Mouse (Mus musculus) lung, embryonic 15.5 days (tissue): ENCODE measurements around the gene Arhgdib. TPM values are rescaled to one million over a fixed set of nuclear protein-coding genes. Genes with fewer than 3 reads are reported as not detected.
"Not testable (repeated sequence)": the region's sequence is repeated elsewhere in the genome, so short reads cannot be mapped to it uniquely, and the experiment has no call there.

Source experiments
- ATAC-seq: fragments of 200-750 bp; cut with Nextera tagmentation; 2 replicates; pipeline ENCODE4 v1.8.0; 2017; ENCODE audit warnings: moderate number of reproducible peaks, borderline replicate concordance; ENCODE audit not compliant: low FRiP score, low TSS enrichment; ENCODE audit errors: extremely low read depth
- H3K27ac ChIP-seq: fragments of 300-500 bp; sonication (generic); 2 replicates; pipeline ENCODE4 v1.5.1; 2015; ENCODE audit warnings: moderate library complexity, mild to moderate bottlenecking, inconsistent platforms
- H3K27me3 ChIP-seq: fragments of 300-500 bp; sonication (generic); 2 replicates; pipeline ENCODE4 v1.6.1; 2015; ENCODE audit warnings: inconsistent platforms
- H3K36me3 ChIP-seq: fragments of 300-500 bp; sonication (generic); 2 replicates; pipeline ENCODE4 v1.6.1; 2015; ENCODE audit warnings: inconsistent platforms
- H3K4me1 ChIP-seq: fragments of 300-500 bp; sonication (generic); 2 replicates; pipeline ENCODE4 v1.6.1; 2015; ENCODE audit warnings: inconsistent platforms
- H3K4me2 ChIP-seq: fragments of 300-500 bp; sonication (generic); 2 replicates; pipeline ENCODE4 v1.6.1; 2015; ENCODE audit warnings: inconsistent platforms, mild to moderate bottlenecking, moderate library complexity
- H3K4me3 ChIP-seq: fragments of 300-500 bp; sonication (generic); 2 replicates; pipeline ENCODE4 v1.5.1; 2015; ENCODE audit warnings: mild to moderate bottlenecking, inconsistent platforms
- H3K9ac ChIP-seq: fragments of 300-500 bp; sonication (generic); 2 replicates; pipeline ENCODE4 v1.6.1; 2015; ENCODE audit warnings: inconsistent platforms
- H3K9me3 ChIP-seq: fragments of 300-500 bp; sonication (generic); 2 replicates; pipeline ENCODE4 v1.6.1; 2016; ENCODE audit warnings: inconsistent platforms
- WGBS: fragments of 180-500 bp; shearing (Covaris S2); methylation state at CpG from one replicate; pipeline ENCODE4 v1.1.7; 2015; 5-methylcytosine and 5-hydroxymethylcytosine counted together
- polyA plus RNA-seq: library from polyadenylated mRNA; unstranded; fragments of >200 nt; fragmentation: Nextera tagmentation; extraction: Ambion mirVana; gene quantifications from 2 replicates; pipeline ENCODE4 v1.2.1, GENCODE M21; 2015

The Arhgdib gene
- polyA plus RNA-seq: 69.8 and 82.9 TPM in 2 replicates

DNA sequence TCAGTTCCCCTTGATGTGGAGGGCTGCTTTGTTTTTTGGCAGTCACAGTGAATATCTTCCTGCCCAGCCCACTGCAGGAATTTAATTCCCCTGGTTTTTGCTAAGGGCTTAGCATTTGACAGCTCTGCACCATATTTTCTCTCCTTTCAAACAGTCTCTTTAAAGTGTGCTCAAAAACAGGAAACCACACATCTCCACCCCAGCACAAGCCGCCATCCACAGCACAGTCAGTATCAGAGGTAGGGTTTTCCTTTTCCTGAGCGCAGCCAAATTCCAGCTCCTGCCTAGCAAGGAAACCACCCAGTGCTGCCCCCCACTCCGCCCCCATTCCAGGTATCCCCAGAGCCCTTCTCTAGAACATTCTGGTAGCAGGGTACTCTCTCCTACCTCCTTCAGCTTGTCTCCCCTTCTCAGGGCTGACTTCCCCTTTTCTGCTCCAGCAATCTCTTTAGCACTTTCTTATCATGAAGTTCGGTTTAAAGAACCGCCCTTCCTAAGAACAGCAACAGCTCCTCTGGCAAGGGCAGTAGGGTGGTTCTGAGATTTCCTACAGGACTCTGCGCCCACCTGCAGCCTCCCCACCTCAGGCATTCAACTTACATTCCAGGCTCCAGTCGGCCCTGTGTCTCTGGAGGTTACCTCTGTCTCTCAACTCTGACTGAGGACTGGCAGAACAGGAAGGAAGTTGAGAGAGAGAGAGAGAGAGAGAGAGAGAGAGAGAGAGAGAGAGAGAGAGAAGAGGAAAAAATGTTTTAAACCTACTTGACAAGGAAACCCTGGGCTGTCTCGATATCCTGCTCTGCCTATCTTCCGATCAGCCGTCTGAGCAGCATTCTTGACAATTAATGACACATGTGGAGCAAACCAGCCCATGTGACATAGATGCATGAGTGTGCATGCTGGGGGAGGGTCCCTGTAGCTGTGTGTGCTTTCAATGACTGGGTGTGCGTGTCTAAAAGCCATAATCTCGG is at the start of gene Arhgdib:
Arhgdib (minus strand) TSS at position 849 of the 971 bp plus-strand sequence.
- Histone ChIP-seq H3K4me2 (peak within 1 kb of the TSS; percentile 21), H3K4me3 (peak within 1 kb of the TSS; percentile 8; the same call in 1 of the 2 replicates), H3K9me3 (no peaks in the 10 kb centered on the region), H3K27me3 (no peaks in the 10 kb centered on the region), H3K36me3 (no peaks in the 10 kb centered on the region), H3K4me1 (peaks cover 29% of the 10 kb centered on the region), H3K9ac (no peak within 1 kb of the TSS), H3K27ac (peak within 1 kb of the TSS; percentile 86)
- peak; percentile 60; the same call in 1 of the 2 replicates for ATAC-seq
- 15% methylated on average over 12 of the region's 12 CpGs for WGBS

- Histone ChIP-seq H3K4me3 (no peak overlapping the region), H3K9me3 (no peaks in the 10 kb centered on the region), H3K36me3 (no peaks in the 10 kb centered on the region), H3K27ac (no peak overlapping the region), H3K9ac (no peak overlapping the region), H3K27me3 (no peaks in the 10 kb centered on the region), H3K4me1 (peaks cover 7% of the 10 kb centered on the region; the same call in 1 of the 2 replicates), H3K4me2 (no peak overlapping the region; the same call in 1 of the 2 replicates)
- WGBS: 26% methylated on average over 8 of the region's 8 CpGs
- no peak for ATAC-seq
Observed at GRCm38 (mm10) chr6:136990557-136990956, 48.9 kb upstream of the Arhgdib start.

- ATAC-seq: peak; percentile 24; the same call in 1 of the 2 replicates
- WGBS: 30% methylated on average over 11 of the region's 11 CpGs
- H3K27ac ChIP-seq: no peak overlapping the region
- no peaks in the 10 kb centered on the region for H3K36me3 ChIP-seq
- H3K9ac ChIP-seq: no peak overlapping the region
- no peaks in the 10 kb centered on the region for H3K9me3 ChIP-seq
- peaks cover 7% of the 10 kb centered on the region; the same call in 1 of the 2 replicates for H3K4me1 ChIP-seq
- no peaks in the 10 kb centered on the region for H3K27me3 ChIP-seq
- 0 out of 2 replicates have a peak overlapping the region, but pooled peaks have one; percentile 4 for H3K4me3 ChIP-seq
- H3K4me2 ChIP-seq: peak overlapping the region; percentile 40
Observed at GRCm38 (mm10) chr6:136989824-136990497, 48.3 kb upstream of the Arhgdib start.

DNA sequence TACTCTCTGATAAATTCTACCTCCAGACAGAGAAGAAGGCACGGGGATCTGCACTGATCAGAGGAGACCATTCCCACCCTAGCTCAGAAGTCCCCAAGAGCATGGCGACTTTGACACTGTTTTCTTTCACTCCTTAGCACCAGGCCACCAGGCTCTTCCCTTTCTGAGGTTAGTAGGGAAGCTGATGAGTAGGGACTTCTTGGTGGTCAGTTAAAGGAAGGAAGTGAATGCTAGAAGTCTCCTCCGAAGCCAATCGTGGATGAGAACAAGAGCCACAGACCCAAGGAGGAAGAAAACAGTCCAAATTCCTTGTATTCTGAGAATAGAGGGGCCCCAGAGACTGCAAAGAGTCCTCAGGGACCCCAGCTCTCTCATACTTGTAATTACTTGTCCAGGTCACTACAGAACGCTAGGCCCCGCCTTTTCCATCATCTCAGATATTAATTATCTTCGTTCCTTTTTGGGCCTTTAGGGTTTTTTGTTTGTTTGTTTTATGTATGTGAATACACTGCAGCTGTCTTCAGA is 46.9 kb upstream of the Arhgdib start:
- H3K27ac ChIP-seq: no peak overlapping the region
- no peaks in the 10 kb centered on the region for H3K36me3 ChIP-seq
- no peak overlapping the region for H3K4me3 ChIP-seq
- H3K9me3 ChIP-seq: no peaks in the 10 kb centered on the region
- no peak for ATAC-seq
- H3K4me2 ChIP-seq: no peak overlapping the region
- no peak overlapping the region for H3K9ac ChIP-seq
- 79% methylated on average over 7 of the region's 7 CpGs for WGBS
- no peaks in the 10 kb centered on the region for H3K27me3 ChIP-seq
- H3K4me1 ChIP-seq: peaks cover 7% of the 10 kb centered on the region; the same call in 1 of the 2 replicates

GRCm38 (mm10) chr6:136986718-136987117 is 45.0 kb upstream of the Arhgdib start:
- ATAC-seq: no peak

DNA sequence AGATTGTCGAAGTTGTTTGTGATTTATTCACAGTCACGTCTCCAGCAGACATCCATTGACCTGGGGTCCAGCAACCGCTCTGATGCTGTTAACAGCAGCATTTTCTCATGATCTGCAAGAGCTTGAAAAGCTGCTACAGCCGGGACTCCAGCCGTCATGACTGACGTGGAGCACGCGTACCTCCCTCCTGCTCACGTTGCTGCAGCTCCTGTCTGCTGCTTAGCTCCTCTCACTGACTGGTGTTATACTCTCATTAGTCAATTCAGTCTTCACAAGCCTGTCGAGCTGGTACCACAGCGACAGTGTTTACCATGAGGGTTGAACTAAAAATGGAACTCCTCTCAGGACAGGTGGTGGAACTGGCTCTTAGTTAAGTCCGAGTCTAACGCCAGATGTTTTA is 44.3 kb upstream of the Arhgdib start:
- WGBS: 19% methylated on average over 13 of the region's 13 CpGs
- H3K4me2 ChIP-seq: peak overlapping the region; percentile 5; the same call in 1 of the 2 replicates
- no peak overlapping the region for H3K27ac ChIP-seq
- H3K9ac ChIP-seq: no peak overlapping the region
- peaks cover 7% of the 10 kb centered on the region; the same call in 1 of the 2 replicates for H3K4me1 ChIP-seq
- H3K4me3 ChIP-seq: no peak overlapping the region
- no peaks in the 10 kb centered on the region for H3K27me3 ChIP-seq
- ATAC-seq: no peak
- H3K9me3 ChIP-seq: no peaks in the 10 kb centered on the region
- no peaks in the 10 kb centered on the region for H3K36me3 ChIP-seq

More at GRCm38 (mm10) chr6:136986718-136987117, 45.0 kb upstream of the Arhgdib start:
- WGBS: 46% methylated on average over 11 of the region's 11 CpGs
- Histone ChIP-seq H3K4me1 (peaks cover 7% of the 10 kb centered on the region; the same call in 1 of the 2 replicates), H3K27ac (no peak overlapping the region), H3K9ac (no peak overlapping the region), H3K36me3 (no peaks in the 10 kb centered on the region), H3K4me2 (no peak overlapping the region), H3K4me3 (no peak overlapping the region), H3K9me3 (no peaks in the 10 kb centered on the region), H3K27me3 (no peaks in the 10 kb centered on the region)

DNA sequence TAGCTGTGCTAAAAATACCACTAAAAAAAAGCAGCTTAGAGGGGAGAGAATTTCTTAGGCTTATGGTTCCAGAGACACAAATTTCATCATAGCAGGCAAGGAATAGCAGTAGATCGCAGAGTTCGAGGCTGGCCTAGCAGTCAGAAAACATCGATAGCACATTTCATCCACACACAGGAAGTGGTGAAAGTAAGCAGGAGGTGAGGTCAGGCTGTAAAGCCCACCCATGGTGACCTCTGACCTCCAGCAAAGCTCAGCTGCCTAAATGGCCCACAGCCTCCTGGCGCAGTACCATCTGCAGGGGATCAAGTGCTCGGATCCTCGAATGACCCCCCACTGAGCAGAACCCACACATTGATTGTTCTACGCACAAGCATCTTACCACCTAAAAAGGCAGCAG is 41.5 kb upstream of the Arhgdib start:
- Histone ChIP-seq H3K4me2 (no peak overlapping the region), H3K4me1 (peaks cover 6% of the 10 kb centered on the region), H3K9ac (no peak overlapping the region), H3K27ac (no peak overlapping the region), H3K27me3 (no peaks in the 10 kb centered on the region), H3K9me3 (no peaks in the 10 kb centered on the region), H3K36me3 (no peaks in the 10 kb centered on the region), H3K4me3 (no peak overlapping the region)
- WGBS: 64% methylated on average over 7 of the region's 7 CpGs
- no peak for ATAC-seq

GRCm38 (mm10) chr6:136982581-136982980 is 40.9 kb upstream of the Arhgdib start:
- Histone ChIP-seq H3K4me1 (peaks cover 6% of the 10 kb centered on the region), H3K9ac (no peak overlapping the region), H3K4me2 (no peak overlapping the region), H3K4me3 (no peak overlapping the region), H3K9me3 (no peaks in the 10 kb centered on the region), H3K27me3 (no peaks in the 10 kb centered on the region), H3K27ac (no peak overlapping the region), H3K36me3 (no peaks in the 10 kb centered on the region)
- 68% methylated on average over 6 of the region's 6 CpGs for WGBS
- no peak for ATAC-seq

GRCm38 (mm10) chr6:136980331-136980746 is 38.6 kb upstream of the Arhgdib start:
- peak overlapping the region; percentile 63 for H3K27ac ChIP-seq
- H3K4me3 ChIP-seq: no peak overlapping the region
- peak overlapping the region; percentile 36; the same call in 1 of the 2 replicates for H3K4me2 ChIP-seq
- no peaks in the 10 kb centered on the region for H3K9me3 ChIP-seq
- WGBS: 15% methylated on average over 3 of the region's 3 CpGs
- no peak overlapping the region for H3K9ac ChIP-seq
- peaks cover 6% of the 10 kb centered on the region for H3K4me1 ChIP-seq
- no peaks in the 10 kb centered on the region for H3K27me3 ChIP-seq
- peak; percentile 75 for ATAC-seq
- H3K36me3 ChIP-seq: no peaks in the 10 kb centered on the region

GRCm38 (mm10) chr6:136979274-136980082 is 37.8 kb upstream of the Arhgdib start:
- no peak for ATAC-seq
- peak overlapping the region; percentile 63 for H3K27ac ChIP-seq
- WGBS: 74% methylated on average over 23 of the region's 23 CpGs

GRCm38 (mm10) chr6:136968877-136969276 is 27.2 kb upstream of the Arhgdib start:
- not testable (repeated sequence) for H3K27me3 ChIP-seq, H3K4me1 ChIP-seq, H3K9ac ChIP-seq, H3K4me2 ChIP-seq, H3K4me3 ChIP-seq, H3K9me3 ChIP-seq, H3K36me3 ChIP-seq
- H3K27ac ChIP-seq: peak overlapping the region; percentile 42; the same call in 1 of the 2 replicates
- WGBS: 17% methylated on average over 4 of the region's 4 CpGs
- 0 out of 2 replicates have a peak, but pooled peaks have one; percentile 62 for ATAC-seq

More at GRCm38 (mm10) chr6:136979274-136980082, 37.8 kb upstream of the Arhgdib start:
- Histone ChIP-seq H3K27me3 (no peaks in the 10 kb centered on the region), H3K36me3 (no peaks in the 10 kb centered on the region), H3K4me1 (peaks cover 6% of the 10 kb centered on the region), H3K4me2 (no peak overlapping the region), H3K9me3 (no peaks in the 10 kb centered on the region), H3K9ac (no peak overlapping the region), H3K4me3 (no peak overlapping the region)
